Mouse (Mus musculus): ENCODE measurements around the gene Zic5. TPM values are rescaled to one million over a fixed set of nuclear protein-coding genes. Genes with fewer than 3 reads are reported as not detected.

Zic5 gene
- total RNA-seq, 1 experiment, result 15.2 TPM

DNA sequence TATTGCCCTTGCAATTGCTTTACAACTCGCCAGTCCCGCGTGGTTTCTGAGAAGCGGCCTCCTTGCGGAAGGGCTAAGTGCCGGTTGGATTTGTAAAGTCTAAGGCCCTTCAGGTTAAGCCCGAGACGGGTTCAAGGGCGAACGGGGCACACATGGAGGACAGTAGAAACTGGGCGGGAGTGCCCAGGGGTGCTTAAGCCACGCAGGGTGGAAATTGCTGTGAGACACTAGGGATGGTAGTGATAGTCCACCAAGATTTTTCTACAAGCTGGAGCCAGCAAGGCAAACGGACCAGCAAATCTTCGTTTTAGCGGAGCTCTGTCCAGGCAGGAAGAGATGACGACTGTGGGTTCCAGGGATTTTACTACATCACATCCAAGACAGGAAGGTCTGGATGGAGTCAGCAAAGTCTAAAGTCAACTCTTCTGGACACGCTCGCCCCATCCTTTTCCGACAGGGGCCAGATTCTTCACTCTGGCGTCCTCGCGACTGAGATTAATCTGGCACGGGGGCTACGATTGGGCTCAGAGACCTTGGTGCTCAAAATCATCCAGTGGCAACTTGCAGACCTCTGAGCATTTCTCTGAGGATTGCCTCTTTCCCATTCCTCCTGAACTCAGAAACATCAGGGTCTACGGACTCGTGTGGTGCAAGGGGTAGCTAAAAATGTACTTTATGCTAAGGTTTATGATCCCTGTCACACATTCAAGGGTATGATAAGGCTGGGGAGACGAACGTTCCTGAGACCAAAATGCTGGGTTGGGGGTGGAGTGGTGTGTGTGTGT, 3.7 kb upstream of the Zic5 start:
- H3K9ac ChIP-seq (ENCODE audit: insufficient read depth, low read depth, low read length, poor library complexity, severe bottlenecking), result 0 out of 2 replicates have a peak overlapping the region, but pooled peaks have one; percentile 3

DNA sequence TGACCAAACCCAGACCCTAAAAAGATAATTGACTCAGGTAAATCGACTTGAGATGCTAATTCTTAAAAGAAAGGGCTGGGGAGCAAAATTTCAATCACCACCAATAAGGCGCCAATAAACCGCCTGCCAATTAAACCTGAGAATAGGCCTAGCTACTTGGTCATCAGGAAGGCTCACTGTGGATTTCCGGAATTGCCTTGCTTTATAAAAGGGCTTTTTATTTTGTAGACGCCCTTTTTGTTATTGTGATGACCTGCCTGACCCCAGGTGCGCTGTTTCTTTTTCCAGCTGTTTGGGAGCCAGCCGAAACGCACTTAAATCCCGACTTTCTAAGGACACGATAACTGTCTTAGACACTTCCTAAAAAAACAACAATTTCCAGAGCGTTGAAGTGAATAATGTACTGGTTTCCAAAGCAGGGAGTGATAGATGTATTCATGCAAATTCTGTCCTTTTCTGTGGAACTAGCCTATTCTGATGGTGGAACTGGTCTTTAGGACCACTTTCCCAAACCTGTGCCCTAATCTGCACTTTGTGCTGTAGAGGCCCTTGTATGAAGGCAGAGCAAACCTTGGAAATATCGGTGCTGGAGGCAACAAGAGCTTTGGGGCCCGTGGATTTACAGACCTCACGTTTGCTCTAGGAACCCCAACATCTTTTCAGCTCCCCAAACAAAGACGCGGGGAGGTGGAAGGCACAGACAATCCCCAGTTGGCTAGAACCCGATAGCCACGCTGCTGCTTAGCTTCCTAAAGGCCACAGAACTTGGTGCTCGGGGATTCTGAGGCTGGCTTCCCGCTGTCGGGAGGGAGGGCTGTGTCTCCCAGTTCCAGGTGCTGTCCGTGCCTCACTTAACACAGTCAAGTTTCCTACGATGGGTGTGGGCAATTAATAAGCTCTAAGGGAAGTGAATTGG, 2.7 kb upstream of the Zic5 start:
- Histone ChIP-seq H3K9me3 (ENCODE audit: control insufficient read depth, insufficient read depth, low read depth, low read length) (no peaks in the 10 kb centered on the region), H3K27ac (ENCODE audit: insufficient read depth, low read depth, low read length, poor library complexity, severe bottlenecking) (peak overlapping the region; percentile 33), H3K4me3 (ENCODE audit: insufficient read depth in 1 of 2, low read depth in 1 of 2, low read length in 2 of 2, poor library complexity in 1 of 2, severe bottlenecking in 1 of 2) (peak overlapping the region; percentile 12 to 13; a peak in 3 of 4 replicates), H3K9ac (ENCODE audit: insufficient read depth, low read depth, low read length, poor library complexity, severe bottlenecking) (no peak overlapping the region), H3K4me1 (ENCODE audit: control insufficient read depth in 2 of 2, insufficient read depth in 2 of 2, low read length in 2 of 2, poor library complexity in 1 of 2) (peaks cover 2 to 3% of the 10 kb centered on the region in 2 experiments; a peak in 1 of 4 replicates), H3K36me3 (ENCODE audit: control insufficient read depth, insufficient read depth, low read length, poor library complexity, severe bottlenecking) (no peaks in the 10 kb centered on the region)
- in situ Hi-C loops (cut with MboI; ENCODE audit: low sequenced_read_pairs in 2 of 2, unreplicated experiment in 2 of 2), result no loop called here
- no peak for DNase-seq (ENCODE audit: low read depth, low spot score)
- no peak for TF ChIP-seq CHD2 (IDR thresholded peaks at IDR 0.05; ENCODE audit: low read depth, low read length)
- TF ChIP-seq ZC3H11A (IDR thresholded peaks at IDR 0.05; ENCODE audit: borderline replicate concordance, low read depth, low read length), result no peak
- no peak for TF ChIP-seq MAFK (IDR thresholded peaks at IDR 0.05; ENCODE audit: insufficient read depth, low read depth, low read length)
- TF ChIP-seq ZNF384 (IDR thresholded peaks at IDR 0.05; ENCODE audit: low read depth, low read length), result no peak
- no peak for TF ChIP-seq HCFC1 (IDR thresholded peaks at IDR 0.05; ENCODE audit: borderline replicate concordance, insufficient read depth, low read length)

More for the DNA sequence above, 3.7 kb upstream of the Zic5 start:
- DNase-seq (ENCODE audit: low read depth, low spot score), result no peak
- Histone ChIP-seq H3K9me3 (ENCODE audit: control insufficient read depth, insufficient read depth, low read depth, low read length) (no peaks in the 10 kb centered on the region), H3K4me1 (ENCODE audit: control insufficient read depth in 2 of 2, insufficient read depth in 2 of 2, low read length in 2 of 2, poor library complexity in 1 of 2) (peaks cover 2 to 3% of the 10 kb centered on the region in 2 experiments; a peak in 1 of 4 replicates), H3K27ac (ENCODE audit: insufficient read depth, low read depth, low read length, poor library complexity, severe bottlenecking) (peak overlapping the region; percentile 50), H3K36me3 (ENCODE audit: control insufficient read depth, insufficient read depth, low read length, poor library complexity, severe bottlenecking) (no peaks in the 10 kb centered on the region), H3K4me3 (ENCODE audit: insufficient read depth in 1 of 2, low read depth in 1 of 2, low read length in 2 of 2, poor library complexity in 1 of 2, severe bottlenecking in 1 of 2) (peak overlapping the region; percentile 1 to 32; a peak in 3 of 4 replicates)
- TF ChIP-seq ZNF384 (IDR thresholded peaks at IDR 0.05; ENCODE audit: low read depth, low read length), result no peak
- TF ChIP-seq CHD2 (IDR thresholded peaks at IDR 0.05; ENCODE audit: low read depth, low read length), result no peak
- no peak for TF ChIP-seq ZC3H11A (IDR thresholded peaks at IDR 0.05; ENCODE audit: borderline replicate concordance, low read depth, low read length)
- no peak for TF ChIP-seq MAFK (IDR thresholded peaks at IDR 0.05; ENCODE audit: insufficient read depth, low read depth, low read length)
- no peak for TF ChIP-seq HCFC1 (IDR thresholded peaks at IDR 0.05; ENCODE audit: borderline replicate concordance, insufficient read depth, low read length)
- in situ Hi-C loops (cut with MboI; ENCODE audit: low sequenced_read_pairs in 2 of 2, unreplicated experiment in 2 of 2), result no loop called here

DNA sequence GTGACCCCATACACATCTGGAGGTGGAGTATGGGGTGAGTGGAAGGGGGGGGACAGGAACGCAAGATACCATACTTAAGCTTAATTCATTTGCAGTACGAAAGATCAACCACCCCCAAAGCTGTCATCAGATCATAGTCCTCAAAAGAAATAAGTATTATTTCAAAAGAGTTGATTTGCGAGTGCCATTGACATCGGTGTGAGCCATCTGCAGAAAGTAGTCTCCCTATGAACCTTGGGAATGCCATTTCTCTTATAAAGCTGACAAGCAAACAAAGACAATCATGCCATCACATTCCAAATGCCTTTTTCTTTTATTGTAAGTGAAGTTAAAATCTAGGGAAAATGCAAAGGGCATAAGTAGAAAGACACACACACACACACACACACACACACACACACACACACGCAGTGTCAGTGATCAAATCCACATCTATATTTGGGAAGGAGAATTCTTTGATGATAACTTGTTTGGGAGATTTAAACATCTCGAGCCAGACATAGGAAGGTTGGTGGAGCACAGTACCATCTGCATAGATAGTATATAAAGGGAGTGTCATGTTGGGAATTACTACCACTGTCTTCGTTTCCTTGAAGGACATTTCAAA, 1.4 kb upstream of the Zic5 start:
- in situ Hi-C loops (cut with MboI; ENCODE audit: low sequenced_read_pairs in 2 of 2, unreplicated experiment in 2 of 2), result no loop called here
- no peak overlapping the region for H3K9ac ChIP-seq (ENCODE audit: insufficient read depth, low read depth, low read length, poor library complexity, severe bottlenecking)
- peaks cover 2 to 5% of the 10 kb centered on the region in 2 experiments; a peak in 2 of 4 replicates for H3K4me1 ChIP-seq (ENCODE audit: control insufficient read depth in 2 of 2, insufficient read depth in 2 of 2, low read length in 2 of 2, poor library complexity in 1 of 2)
- no peak for DNase-seq (ENCODE audit: low read depth, low spot score)
- H3K4me3 ChIP-seq (ENCODE audit: insufficient read depth in 1 of 2, low read depth in 1 of 2, low read length in 2 of 2, poor library complexity in 1 of 2, severe bottlenecking in 1 of 2), result no peak overlapping the region
- TF ChIP-seq HCFC1 (IDR thresholded peaks at IDR 0.05; ENCODE audit: borderline replicate concordance, insufficient read depth, low read length) (no peak), MAFK (IDR thresholded peaks at IDR 0.05; ENCODE audit: insufficient read depth, low read depth, low read length) (no peak), CHD2 (IDR thresholded peaks at IDR 0.05; ENCODE audit: low read depth, low read length) (no peak), ZC3H11A (IDR thresholded peaks at IDR 0.05; ENCODE audit: borderline replicate concordance, low read depth, low read length) (no peak), ZNF384 (IDR thresholded peaks at IDR 0.05; ENCODE audit: low read depth, low read length) (no peak)
- no peaks in the 10 kb centered on the region for H3K36me3 ChIP-seq (ENCODE audit: control insufficient read depth, insufficient read depth, low read length, poor library complexity, severe bottlenecking)
- no peaks in the 10 kb centered on the region for H3K9me3 ChIP-seq (ENCODE audit: control insufficient read depth, insufficient read depth, low read depth, low read length)
- H3K27ac ChIP-seq (ENCODE audit: insufficient read depth, low read depth, low read length, poor library complexity, severe bottlenecking), result no peak overlapping the region

DNA sequence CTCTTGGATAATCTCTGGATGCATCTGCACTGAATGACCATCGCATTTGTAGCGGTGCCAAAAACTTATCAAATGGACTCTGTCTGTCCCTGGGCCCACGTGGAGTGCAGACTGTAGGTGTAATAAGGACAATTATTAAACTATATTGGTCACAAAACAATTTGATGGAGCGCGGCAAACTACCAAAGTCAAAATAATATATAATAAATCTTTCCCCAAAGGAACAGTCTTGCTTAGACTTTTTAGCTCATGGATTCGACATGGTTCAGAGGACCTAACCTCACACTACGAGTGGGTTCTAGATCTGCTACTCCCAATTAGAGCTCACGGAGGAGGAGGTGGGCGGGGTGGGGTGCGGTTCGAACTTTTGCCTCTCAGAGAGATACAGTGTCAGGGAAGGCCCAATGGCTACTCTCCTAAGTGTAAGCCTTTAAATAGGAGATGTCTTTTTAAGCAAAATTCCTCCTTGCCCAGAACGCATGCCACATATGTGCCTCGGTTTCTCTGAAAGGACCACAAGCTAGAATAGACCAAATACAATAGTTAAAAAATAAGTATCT, 534 bp upstream of the Zic5 start:
- Histone ChIP-seq H3K9ac (ENCODE audit: insufficient read depth, low read depth, low read length, poor library complexity, severe bottlenecking) (0 out of 2 replicates have a peak overlapping the region, but pooled peaks have one; percentile 67), H3K9me3 (ENCODE audit: control insufficient read depth, insufficient read depth, low read depth, low read length) (no peaks in the 10 kb centered on the region), H3K4me3 (ENCODE audit: insufficient read depth in 1 of 2, low read depth in 1 of 2, low read length in 2 of 2, poor library complexity in 1 of 2, severe bottlenecking in 1 of 2) (peak overlapping the region; percentile 68 to 98), H3K27ac (ENCODE audit: insufficient read depth, low read depth, low read length, poor library complexity, severe bottlenecking) (no peak overlapping the region), H3K4me1 (ENCODE audit: control insufficient read depth in 2 of 2, insufficient read depth in 2 of 2, low read length in 2 of 2, poor library complexity in 1 of 2) (peaks cover 4 to 7% of the 10 kb centered on the region in 2 experiments; a peak in 3 of 4 replicates), H3K36me3 (ENCODE audit: control insufficient read depth, insufficient read depth, low read length, poor library complexity, severe bottlenecking) (peaks cover 3% of the 10 kb centered on the region; the same call in 1 of the 2 replicates)
- no peak for DNase-seq (ENCODE audit: low read depth, low spot score)
- in situ Hi-C loops (cut with MboI; ENCODE audit: low sequenced_read_pairs in 2 of 2, unreplicated experiment in 2 of 2), result no loop called here
- TF ChIP-seq HCFC1 (IDR thresholded peaks at IDR 0.05; ENCODE audit: borderline replicate concordance, insufficient read depth, low read length), result no peak
- TF ChIP-seq ZNF384 (IDR thresholded peaks at IDR 0.05; ENCODE audit: low read depth, low read length), result no peak
- no peak for TF ChIP-seq CHD2 (IDR thresholded peaks at IDR 0.05; ENCODE audit: low read depth, low read length)
- TF ChIP-seq ZC3H11A (IDR thresholded peaks at IDR 0.05; ENCODE audit: borderline replicate concordance, low read depth, low read length), result no peak
